Mouse (Mus musculus) lung, postnatal 36 days (tissue): ENCODE results near the gene Slc10a7.
A peak's percentile ranks its signal among the peaks of the same experiment; 100 is the strongest.

Experiments used
- DNase-seq: peaks from one replicate; pipeline ENCODE4 v3.0.0; 2022; ENCODE audit warnings: mixed read lengths

The Slc10a7 gene

GRCm38 (mm10) chr8:78549971-78550751 is 41.0 kb downstream of the Slc10a7 start:
- DNase-seq, result no peak

- no peak for DNase-seq
Measured at GRCm38 (mm10) chr8:78550752-78551134, 41.6 kb downstream of the Slc10a7 start.

- DNase-seq, result no peak
Measured at GRCm38 (mm10) chr8:78555817-78556216, 46.7 kb downstream of the Slc10a7 start.

- DNase-seq, result no peak
Measured at GRCm38 (mm10) chr8:78556773-78557434, 47.8 kb downstream of the Slc10a7 start.

GRCm38 (mm10) chr8:78561620-78562019 is 52.5 kb downstream of the Slc10a7 start:
- no peak for DNase-seq

GRCm38 (mm10) chr8:78563466-78564058 is 54.4 kb downstream of the Slc10a7 start:
- DNase-seq, result no peak

- no peak for DNase-seq
Measured at GRCm38 (mm10) chr8:78564200-78564599, 55.1 kb downstream of the Slc10a7 start.

- no peak for DNase-seq
Measured at GRCm38 (mm10) chr8:78568196-78568595, 59.0 kb downstream of the Slc10a7 start.

GRCm38 (mm10) chr8:78571528-78571927 is 62.4 kb downstream of the Slc10a7 start:
- DNase-seq, result no peak

- no peak for DNase-seq
Measured at GRCm38 (mm10) chr8:78574207-78574606, 65.1 kb downstream of the Slc10a7 start.

GRCm38 (mm10) chr8:78577569-78577968 is 68.4 kb downstream of the Slc10a7 start:
- DNase-seq, result no peak

- DNase-seq, result no peak
Measured at GRCm38 (mm10) chr8:78578036-78578435, 68.9 kb downstream of the Slc10a7 start.

GRCm38 (mm10) chr8:78584011-78584776 is 75.0 kb downstream of the Slc10a7 start:
- no peak for DNase-seq

- DNase-seq, result peak; percentile 21
Measured at GRCm38 (mm10) chr8:78584863-78585262, 75.7 kb downstream of the Slc10a7 start.

- DNase-seq, result peak; percentile 14
Measured at GRCm38 (mm10) chr8:78595481-78595908, 86.3 kb downstream of the Slc10a7 start.

GRCm38 (mm10) chr8:78598237-78598636 is 89.1 kb downstream of the Slc10a7 start:
- peak; percentile 15 for DNase-seq

GRCm38 (mm10) chr8:78603084-78603483 is 93.9 kb downstream of the Slc10a7 start:
- DNase-seq, result no peak

- no peak for DNase-seq
Measured at GRCm38 (mm10) chr8:78604426-78604825, 95.3 kb downstream of the Slc10a7 start.

- DNase-seq, result no peak
Measured at GRCm38 (mm10) chr8:78609301-78609700, 100.2 kb downstream of the Slc10a7 start.

GRCm38 (mm10) chr8:78611019-78611418 is 101.9 kb downstream of the Slc10a7 start:
- no peak for DNase-seq

- peak; percentile 34 for DNase-seq
Measured at GRCm38 (mm10) chr8:78622362-78622761, 113.2 kb downstream of the Slc10a7 start.

- DNase-seq, result peak; percentile 40
Measured at GRCm38 (mm10) chr8:78623972-78624371, 114.8 kb downstream of the Slc10a7 start.
